Mouse (Mus musculus) neural tube, embryonic 14.5 days (tissue): Measurements from ENCODE around the gene Adh6a. TPM values are rescaled to one million over a fixed set of nuclear protein-coding genes. Genes with fewer than 3 reads are reported as not detected.
A peak's percentile ranks its signal among the peaks of the same experiment; 100 is the strongest.

Experiments used
- ATAC-seq: fragments of 200-750 bp; cut with Nextera tagmentation; 2 replicates; pipeline ENCODE4 v1.8.0; 2017; ENCODE audit warnings: low read depth, mild to moderate bottlenecking, moderate TSS enrichment, moderate library complexity
- H3K27ac ChIP-seq: fragments of 300-500 bp; sonication (generic); 2 replicates; pipeline ENCODE4 v1.5.1; 2014; ENCODE audit warnings: low read depth, mild to moderate bottlenecking, control low read depth, low read length, moderate library complexity, mixed read lengths
- H3K27me3 ChIP-seq: fragments of 300-500 bp; sonication (generic); 2 replicates; pipeline ENCODE4 v1.6.1; 2014; ENCODE audit warnings: low read length; ENCODE audit not compliant: control insufficient read depth, insufficient read depth
- H3K36me3 ChIP-seq: fragments of 300-500 bp; sonication (generic); 2 replicates; pipeline ENCODE4 v1.6.1; 2014; ENCODE audit warnings: low read length, mixed read lengths; ENCODE audit not compliant: control insufficient read depth, insufficient read depth
- H3K4me1 ChIP-seq: fragments of 300-500 bp; sonication (generic); 2 replicates; pipeline ENCODE4 v1.6.1; 2014; ENCODE audit warnings: low read length; ENCODE audit not compliant: control insufficient read depth, insufficient read depth
- H3K4me2 ChIP-seq: fragments of 300-500 bp; sonication (generic); 2 replicates; pipeline ENCODE4 v1.6.1; 2014; ENCODE audit warnings: mild to moderate bottlenecking, low read depth, low read length, control low read depth
- H3K4me3 ChIP-seq: fragments of 300-500 bp; sonication (generic); 2 replicates; pipeline ENCODE4 v1.5.1; 2014; ENCODE audit warnings: low read depth, low read length, control low read depth, mixed read lengths
- H3K9ac ChIP-seq: fragments of 300-500 bp; sonication (generic); replicated peaks from 2 replicates; pipeline ENCODE4 v1.6.1; 2014; ENCODE audit warnings: low read depth, mild to moderate bottlenecking, control low read depth, low read length, mixed read lengths
- H3K9me3 ChIP-seq: fragments of 300-500 bp; sonication (generic); 2 replicates; pipeline ENCODE4 v1.6.1; 2016; ENCODE audit warnings: low read length; ENCODE audit not compliant: control insufficient read depth
- WGBS: fragments of 180-500 bp; shearing (Covaris S2); extraction: QIAGEN DNeasy Blood & Tissue Kit; methylation state at CpG from one replicate; pipeline ENCODE4 v1.1.7; 2014; 5-methylcytosine and 5-hydroxymethylcytosine counted together
- polyA plus RNA-seq: library from polyadenylated mRNA; unstranded; fragments of >200 nt; fragmentation: Nextera tagmentation; extraction: Ambion mirVana; gene quantifications from 2 replicates; pipeline ENCODE4 v1.2.1, GENCODE M21; 2014

The Adh6a gene
- polyA plus RNA-seq, 1 experiment from 2014 or later = not detected

DNA sequence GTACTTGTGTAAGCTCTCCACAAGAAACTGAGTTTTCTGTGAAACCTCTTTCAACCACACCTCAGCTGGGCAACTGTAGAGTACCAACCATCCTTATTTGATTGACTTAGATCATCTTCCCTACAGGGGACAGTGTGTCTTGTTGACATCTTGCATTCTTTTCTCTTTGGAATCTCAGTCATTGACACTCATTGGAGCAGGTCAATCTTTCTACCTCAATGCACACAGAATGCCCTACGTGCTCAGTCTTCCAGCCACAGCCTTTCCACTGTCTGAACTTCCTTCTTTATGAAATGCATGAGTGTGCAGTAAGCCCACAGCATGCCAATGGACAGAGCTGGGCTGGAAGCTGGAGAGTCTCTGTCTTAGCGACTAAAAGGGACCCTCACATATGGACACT, 22.4 kb upstream of the Adh6a start:
- no peaks in the 10 kb centered on the region for H3K4me1 ChIP-seq
- no peak overlapping the region for H3K9ac ChIP-seq
- H3K36me3 ChIP-seq = no peaks in the 10 kb centered on the region
- no peak overlapping the region for H3K4me2 ChIP-seq
- WGBS = 46% methylated on average over 2 of the region's 2 CpGs
- no peak overlapping the region for H3K4me3 ChIP-seq
- no peaks in the 10 kb centered on the region for H3K27me3 ChIP-seq
- ATAC-seq = no peak
- H3K27ac ChIP-seq = no peak overlapping the region
- no peaks in the 10 kb centered on the region for H3K9me3 ChIP-seq

DNA sequence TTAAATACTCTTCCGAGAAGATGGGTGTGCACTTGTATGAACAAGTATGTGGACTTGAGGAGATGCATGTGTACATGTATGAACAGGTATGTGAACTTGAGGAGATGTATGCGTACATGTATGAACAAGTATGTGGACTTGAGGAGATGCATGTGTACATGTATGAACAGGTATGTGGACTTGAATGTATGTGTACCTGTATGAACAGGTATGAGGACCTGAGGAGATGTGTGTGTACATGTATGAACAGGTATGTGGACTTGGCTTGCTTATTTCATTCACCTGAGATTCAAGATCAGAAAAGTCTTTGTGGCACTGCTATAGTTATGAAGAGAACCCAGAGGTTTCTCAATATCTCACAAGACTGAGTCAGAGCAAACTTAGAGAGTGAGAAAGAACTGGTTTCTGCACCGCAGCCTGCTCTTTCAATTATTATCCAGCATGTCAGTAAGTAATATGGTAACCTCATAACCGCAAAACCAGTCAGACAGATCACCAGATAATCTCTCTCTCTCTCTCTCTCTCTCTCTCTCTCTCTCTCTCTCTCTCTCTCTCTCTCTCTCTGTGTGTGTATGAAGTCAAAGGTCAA, 21.5 kb upstream of the Adh6a start:
- H3K4me3 ChIP-seq = no peak overlapping the region
- no peak overlapping the region for H3K4me2 ChIP-seq
- WGBS = 94% methylated on average over 4 of the region's 4 CpGs
- H3K9me3 ChIP-seq = no peaks in the 10 kb centered on the region
- no peak for ATAC-seq
- no peaks in the 10 kb centered on the region for H3K27me3 ChIP-seq
- H3K9ac ChIP-seq = no peak overlapping the region
- no peaks in the 10 kb centered on the region for H3K4me1 ChIP-seq
- no peak overlapping the region for H3K27ac ChIP-seq
- no peaks in the 10 kb centered on the region for H3K36me3 ChIP-seq

DNA sequence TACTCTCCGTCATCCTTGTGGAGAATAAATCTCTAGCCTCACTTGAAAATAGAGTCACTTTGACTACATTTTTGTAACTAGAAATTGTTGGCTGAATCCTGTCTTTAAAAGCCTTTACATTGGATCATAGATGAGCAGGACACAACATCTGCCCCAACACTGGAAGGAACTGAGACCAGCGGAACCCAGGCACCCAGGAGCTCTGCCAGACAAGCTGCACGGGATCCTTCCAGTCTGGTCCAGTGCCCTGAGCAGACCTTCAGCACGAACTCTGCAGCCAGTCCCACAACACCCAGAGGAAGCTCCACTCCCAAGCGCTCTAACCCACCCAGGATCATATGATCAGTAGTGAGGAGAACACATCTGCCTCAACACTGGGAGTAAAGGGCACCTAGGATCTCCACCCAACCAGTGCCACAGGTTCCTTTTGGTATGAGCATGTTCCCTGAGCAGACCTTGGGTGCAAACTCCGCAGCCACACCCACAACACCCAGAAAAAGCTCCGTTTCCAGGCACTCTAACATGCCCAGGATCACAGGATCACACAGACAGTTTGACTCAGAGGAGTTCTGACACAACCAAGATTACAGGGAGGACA, 19.7 kb upstream of the Adh6a start:
- 93% methylated on average over 7 of the region's 7 CpGs for WGBS
- Histone ChIP-seq H3K4me2 (no peak overlapping the region), H3K27ac (no peak overlapping the region), H3K36me3 (no peaks in the 10 kb centered on the region), H3K4me3 (no peak overlapping the region), H3K9me3 (no peaks in the 10 kb centered on the region), H3K27me3 (no peaks in the 10 kb centered on the region), H3K9ac (no peak overlapping the region), H3K4me1 (no peaks in the 10 kb centered on the region)
- ATAC-seq = no peak

DNA sequence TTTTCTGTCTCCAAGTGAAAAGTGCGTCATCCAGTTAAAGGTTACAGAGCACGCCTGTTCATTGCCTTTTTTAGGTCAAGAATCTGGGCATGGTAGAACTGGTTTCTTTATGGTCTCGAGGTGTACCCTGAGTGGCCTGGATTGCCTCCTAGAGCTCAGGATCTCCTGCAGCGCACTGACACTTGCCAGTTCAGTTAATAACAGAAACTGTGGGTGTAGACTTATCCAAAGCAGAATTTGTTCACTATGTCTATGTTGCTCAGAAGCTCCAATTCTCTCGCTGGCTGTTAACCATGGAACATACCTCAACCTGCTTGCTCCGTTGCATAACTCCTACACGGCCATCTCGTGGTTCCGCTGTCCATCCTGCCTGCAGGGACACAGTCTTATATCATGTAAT, 13.0 kb upstream of the Adh6a start:
- Histone ChIP-seq H3K9me3 (no peaks in the 10 kb centered on the region), H3K4me2 (no peak overlapping the region), H3K27ac (no peak overlapping the region), H3K36me3 (no peaks in the 10 kb centered on the region), H3K4me1 (no peaks in the 10 kb centered on the region), H3K9ac (no peak overlapping the region), H3K27me3 (no peaks in the 10 kb centered on the region), H3K4me3 (no peak overlapping the region)
- 95% methylated on average over 9 of the region's 9 CpGs for WGBS
- no peak for ATAC-seq

DNA sequence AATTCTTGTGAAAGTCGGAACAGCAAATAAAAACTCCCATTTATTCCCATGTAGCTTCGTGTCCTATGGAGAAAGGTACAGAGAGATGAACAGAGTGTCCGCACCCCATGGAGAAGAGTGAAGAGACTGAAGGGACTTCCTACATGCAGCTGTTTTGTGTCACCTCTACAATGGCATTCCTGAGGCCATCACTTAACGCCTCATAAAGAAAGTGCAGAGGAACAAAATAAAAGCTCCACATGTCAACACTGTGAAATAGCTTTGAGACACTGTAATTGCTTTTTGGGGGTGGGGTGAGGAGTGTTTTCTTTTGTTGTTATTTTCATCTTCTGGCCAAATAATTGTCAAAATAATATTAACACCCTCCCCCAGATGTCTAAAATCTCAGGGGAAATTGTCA, 10.4 kb upstream of the Adh6a start:
- no peak overlapping the region for H3K4me2 ChIP-seq
- no peak for ATAC-seq
- H3K4me1 ChIP-seq = no peaks in the 10 kb centered on the region
- H3K36me3 ChIP-seq = no peaks in the 10 kb centered on the region
- H3K4me3 ChIP-seq = no peak overlapping the region
- no peak overlapping the region for H3K9ac ChIP-seq
- H3K9me3 ChIP-seq = no peaks in the 10 kb centered on the region
- H3K27me3 ChIP-seq = no peaks in the 10 kb centered on the region
- no peak overlapping the region for H3K27ac ChIP-seq
- 30% methylated on average over 4 of the region's 4 CpGs for WGBS

DNA sequence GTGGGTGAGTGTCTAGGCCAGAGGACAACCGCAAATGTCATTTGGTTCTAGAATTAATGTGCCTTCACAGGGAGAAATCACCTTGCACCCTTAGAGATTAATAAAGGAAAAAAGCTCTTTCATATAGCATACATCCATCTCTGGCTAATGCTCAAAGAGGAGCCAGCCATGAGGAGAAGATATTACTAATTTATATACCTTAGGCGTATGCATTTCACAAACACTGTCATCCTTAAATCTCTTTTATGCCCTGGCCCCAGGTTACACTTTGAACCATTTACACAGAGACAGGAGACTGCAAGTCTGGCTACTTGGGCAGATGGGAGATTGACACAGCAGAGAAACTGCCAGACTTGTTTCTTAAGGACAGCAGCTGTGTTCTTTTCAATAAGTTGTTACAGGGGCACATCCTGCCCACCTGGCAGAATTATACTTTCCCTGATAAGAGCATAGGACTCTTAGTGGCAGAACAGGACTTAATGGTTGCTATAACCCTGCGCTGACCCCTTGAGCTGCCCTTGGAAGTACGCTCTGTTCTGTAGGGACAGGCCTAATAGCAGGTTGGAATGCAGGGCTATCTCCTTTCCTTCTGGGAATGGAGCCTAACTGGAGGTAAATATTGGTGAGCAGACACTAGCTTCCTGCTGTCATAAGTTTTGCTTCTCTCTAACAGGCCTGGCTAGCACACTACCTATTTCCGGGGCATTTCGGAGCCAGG, 9.2 kb upstream of the Adh6a start:
- 75% methylated on average over 6 of the region's 6 CpGs for WGBS
- H3K9me3 ChIP-seq = no peaks in the 10 kb centered on the region
- no peak overlapping the region for H3K27ac ChIP-seq
- no peaks in the 10 kb centered on the region for H3K4me1 ChIP-seq
- no peaks in the 10 kb centered on the region for H3K27me3 ChIP-seq
- H3K4me2 ChIP-seq = no peak overlapping the region
- no peak overlapping the region for H3K9ac ChIP-seq
- H3K4me3 ChIP-seq = no peak overlapping the region
- no peak for ATAC-seq
- H3K36me3 ChIP-seq = no peaks in the 10 kb centered on the region

DNA sequence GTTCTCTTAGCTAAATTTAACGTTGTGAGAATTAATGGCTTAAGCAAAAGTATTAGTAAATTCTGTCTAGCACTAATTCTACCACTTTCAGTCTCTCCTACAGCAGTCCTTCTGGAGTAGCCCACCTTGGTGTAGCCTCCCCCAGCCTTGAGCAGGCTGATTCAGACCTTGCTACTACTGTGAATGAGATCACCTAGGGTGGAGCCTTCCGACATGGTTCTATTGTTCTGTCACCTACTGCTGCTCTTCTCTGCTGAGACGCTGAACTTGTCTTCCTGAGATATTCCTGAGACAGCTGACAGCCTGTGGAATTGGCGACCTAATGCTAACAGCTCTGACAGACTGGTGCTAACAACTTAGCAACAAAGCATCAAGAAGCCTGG, 8.6 kb upstream of the Adh6a start:
- Histone ChIP-seq H3K4me3 (no peak overlapping the region), H3K27me3 (no peaks in the 10 kb centered on the region), H3K27ac (no peak overlapping the region), H3K36me3 (no peaks in the 10 kb centered on the region), H3K4me2 (no peak overlapping the region), H3K9ac (no peak overlapping the region), H3K9me3 (no peaks in the 10 kb centered on the region), H3K4me1 (no peaks in the 10 kb centered on the region)
- ATAC-seq = no peak
- WGBS = 46% methylated on average over 4 of the region's 4 CpGs

DNA sequence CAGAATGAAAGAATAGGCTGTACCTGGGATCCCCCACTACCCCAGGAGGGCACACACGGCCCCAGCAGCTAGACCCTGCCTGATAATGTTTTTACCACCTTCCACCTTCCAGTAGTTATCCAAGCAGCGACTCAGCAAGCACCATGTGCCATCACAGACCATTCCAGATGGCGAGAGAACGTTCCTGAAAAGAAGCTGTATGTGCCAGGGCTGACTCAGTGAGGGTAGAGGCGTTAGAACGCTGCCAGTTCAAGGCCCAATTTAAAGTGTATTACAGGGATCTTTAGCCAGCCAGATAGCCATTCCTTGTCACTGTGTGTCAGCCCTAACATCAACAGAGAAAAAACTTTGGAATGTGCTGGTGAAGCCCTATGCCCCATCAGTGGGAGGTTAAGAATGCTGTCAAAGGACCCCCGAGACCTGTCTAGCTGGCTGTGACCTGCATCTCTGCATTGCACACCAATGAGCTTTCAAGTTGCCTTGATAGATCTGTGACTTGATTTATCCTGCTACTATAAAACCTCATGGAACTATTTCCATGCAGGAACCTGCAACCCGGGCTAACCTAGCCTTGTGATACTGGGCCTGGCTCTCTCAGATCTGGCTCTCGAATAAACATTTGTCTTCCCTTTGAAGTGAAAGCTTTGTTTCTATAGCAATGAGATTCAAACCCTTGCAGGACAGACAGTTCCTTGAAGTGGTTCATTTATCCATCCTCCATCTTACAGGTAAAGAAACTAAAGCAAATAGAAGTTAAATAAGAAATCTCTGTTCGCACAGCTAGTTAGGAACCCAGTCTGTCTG, 7.4 kb upstream of the Adh6a start:
- Histone ChIP-seq H3K27me3 (no peaks in the 10 kb centered on the region), H3K27ac (no peak overlapping the region), H3K9ac (no peak overlapping the region), H3K36me3 (no peaks in the 10 kb centered on the region), H3K4me1 (no peaks in the 10 kb centered on the region), H3K4me2 (no peak overlapping the region), H3K4me3 (no peak overlapping the region), H3K9me3 (no peaks in the 10 kb centered on the region)
- no peak for ATAC-seq
- WGBS = 76% methylated on average over 10 of the region's 10 CpGs

DNA sequence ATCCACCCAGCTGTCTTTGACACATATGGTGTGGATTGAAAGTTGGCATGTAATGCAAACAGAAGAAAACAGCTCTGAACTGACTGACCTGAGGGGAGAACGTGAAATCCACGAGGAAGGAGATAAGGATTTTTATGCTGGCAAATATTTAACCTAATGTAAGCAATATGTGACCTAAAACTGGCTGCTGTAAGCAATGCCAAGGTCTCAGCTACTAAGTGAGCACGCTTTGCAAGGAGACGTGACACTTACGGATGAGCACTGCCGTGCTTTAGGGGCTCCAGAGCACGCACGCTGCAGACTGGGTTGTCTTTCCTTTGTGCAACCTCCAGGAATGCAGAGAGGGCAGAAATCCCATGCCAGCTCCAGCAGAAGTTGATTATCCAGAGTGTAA, 6.8 kb upstream of the Adh6a start:
- Histone ChIP-seq H3K27me3 (no peaks in the 10 kb centered on the region), H3K36me3 (no peaks in the 10 kb centered on the region), H3K9ac (no peak overlapping the region), H3K9me3 (no peaks in the 10 kb centered on the region), H3K4me2 (no peak overlapping the region), H3K4me1 (no peaks in the 10 kb centered on the region), H3K4me3 (no peak overlapping the region), H3K27ac (no peak overlapping the region)
- 56% methylated on average over 8 of the region's 8 CpGs for WGBS
- ATAC-seq = 0 out of 2 replicates have a peak, but pooled peaks have one; percentile 49
